Mouse (Mus musculus): Measurements from ENCODE around the gene Nkap. TPM values are rescaled to one million over a fixed set of nuclear protein-coding genes. Genes with fewer than 3 reads are reported as not detected.

Gene Nkap
- polyA plus RNA-seq, 1 experiment from 2014 or later, result 20.7 TPM

- Histone ChIP-seq H3K27me3 (replicated peaks; ENCODE audit: control insufficient read depth, insufficient read depth, low read length) (no peaks in the 10 kb centered on the region), H3K4me1 (ENCODE audit: control insufficient read depth, insufficient read depth, low read depth, low read length) (no peaks in the 10 kb centered on the region), H3K36me3 (ENCODE audit: control insufficient read depth, insufficient read depth, low read length) (peaks cover 5% of the 10 kb centered on the region; the same call in 1 of the 2 replicates), H3K9ac (ENCODE audit: low read depth, low read length) (no peak overlapping the region), H3K27ac (ENCODE audit: low read depth, low read length) (no peak overlapping the region), H3K4me3 (ENCODE audit: low read length) (no peak overlapping the region), H3K4me2 (ENCODE audit: low read length) (no peak overlapping the region), H3K9me3 (ENCODE audit: control insufficient read depth, low read length) (no peaks in the 10 kb centered on the region)
- no peak for ATAC-seq
- WGBS, result 93% methylated on average over 11 of the region's 11 CpGs
Measured at GRCm38 (mm10) chrX:37095106-37095768, 31.4 kb upstream of the Nkap start.

- Histone ChIP-seq H3K4me3 (ENCODE audit: low read length) (no peak overlapping the region), H3K36me3 (ENCODE audit: control insufficient read depth, insufficient read depth, low read length) (peaks cover 8% of the 10 kb centered on the region; the same call in 1 of the 2 replicates), H3K9me3 (ENCODE audit: control insufficient read depth, low read length) (no peaks in the 10 kb centered on the region), H3K9ac (ENCODE audit: low read depth, low read length) (no peak overlapping the region), H3K27ac (ENCODE audit: low read depth, low read length) (no peak overlapping the region), H3K4me1 (ENCODE audit: control insufficient read depth, insufficient read depth, low read depth, low read length) (no peaks in the 10 kb centered on the region), H3K27me3 (replicated peaks; ENCODE audit: control insufficient read depth, insufficient read depth, low read length) (no peaks in the 10 kb centered on the region), H3K4me2 (ENCODE audit: low read length) (no peak overlapping the region)
- no peak for ATAC-seq
- WGBS, result 93% methylated on average over 3 of the region's 3 CpGs
Measured at GRCm38 (mm10) chrX:37098681-37099080, 27.9 kb upstream of the Nkap start.

GRCm38 (mm10) chrX:37103826-37104225 lies 22.8 kb upstream of the Nkap start:
- no peaks in the 10 kb centered on the region for H3K9me3 ChIP-seq (ENCODE audit: control insufficient read depth, low read length)
- H3K9ac ChIP-seq (ENCODE audit: low read depth, low read length), result no peak overlapping the region
- H3K36me3 ChIP-seq (ENCODE audit: control insufficient read depth, insufficient read depth, low read length), result peaks cover 3% of the 10 kb centered on the region; the same call in 1 of the 2 replicates
- no peak for ATAC-seq
- H3K4me3 ChIP-seq (ENCODE audit: low read length), result no peak overlapping the region
- no peak overlapping the region for H3K27ac ChIP-seq (ENCODE audit: low read depth, low read length)
- WGBS, result 72% methylated on average over 2 of the region's 2 CpGs
- H3K4me2 ChIP-seq (ENCODE audit: low read length), result no peak overlapping the region
- H3K27me3 ChIP-seq (replicated peaks; ENCODE audit: control insufficient read depth, insufficient read depth, low read length), result no peaks in the 10 kb centered on the region
- H3K4me1 ChIP-seq (ENCODE audit: control insufficient read depth, insufficient read depth, low read depth, low read length), result no peaks in the 10 kb centered on the region

GRCm38 (mm10) chrX:37109526-37110192 lies 16.9 kb upstream of the Nkap start:
- H3K4me1 ChIP-seq (ENCODE audit: control insufficient read depth, insufficient read depth, low read depth, low read length), result no peaks in the 10 kb centered on the region
- H3K27me3 ChIP-seq (replicated peaks; ENCODE audit: control insufficient read depth, insufficient read depth, low read length), result no peaks in the 10 kb centered on the region
- H3K4me2 ChIP-seq (ENCODE audit: low read length), result peak overlapping the region; percentile 57
- ATAC-seq, result peak; percentile 88
- H3K4me3 ChIP-seq (ENCODE audit: low read length), result peak overlapping the region; percentile 47
- peak overlapping the region; percentile 59 for H3K9ac ChIP-seq (ENCODE audit: low read depth, low read length)
- 21% methylated on average over 27 of the region's 27 CpGs for WGBS
- no peaks in the 10 kb centered on the region for H3K36me3 ChIP-seq (ENCODE audit: control insufficient read depth, insufficient read depth, low read length)
- H3K9me3 ChIP-seq (ENCODE audit: control insufficient read depth, low read length), result no peaks in the 10 kb centered on the region
- peak overlapping the region; percentile 79 for H3K27ac ChIP-seq (ENCODE audit: low read depth, low read length)

GRCm38 (mm10) chrX:37110193-37110880 lies 16.3 kb upstream of the Nkap start, which contains the start of gene Upf3b:
Gene Upf3b (minus strand): TSS chrX:37110322.
- Histone ChIP-seq H3K4me3 (ENCODE audit: low read length) (peak within 1 kb of the TSS; percentile 47), H3K9ac (ENCODE audit: low read depth, low read length) (peak within 1 kb of the TSS; percentile 59), H3K27ac (ENCODE audit: low read depth, low read length) (peak within 1 kb of the TSS; percentile 79), H3K36me3 (ENCODE audit: control insufficient read depth, insufficient read depth, low read length) (no peaks in the 10 kb centered on the region), H3K4me2 (ENCODE audit: low read length) (peak within 1 kb of the TSS; percentile 57), H3K9me3 (ENCODE audit: control insufficient read depth, low read length) (no peaks in the 10 kb centered on the region), H3K4me1 (ENCODE audit: control insufficient read depth, insufficient read depth, low read depth, low read length) (no peaks in the 10 kb centered on the region), H3K27me3 (replicated peaks; ENCODE audit: control insufficient read depth, insufficient read depth, low read length) (no peaks in the 10 kb centered on the region)
- peak; percentile 98 for ATAC-seq
- 21% methylated on average over 30 of the region's 30 CpGs for WGBS

- Histone ChIP-seq H3K4me3 (ENCODE audit: low read length) (no peak overlapping the region), H3K4me2 (ENCODE audit: low read length) (no peak overlapping the region), H3K4me1 (ENCODE audit: control insufficient read depth, insufficient read depth, low read depth, low read length) (no peaks in the 10 kb centered on the region), H3K9ac (ENCODE audit: low read depth, low read length) (no peak overlapping the region), H3K36me3 (ENCODE audit: control insufficient read depth, insufficient read depth, low read length) (no peaks in the 10 kb centered on the region), H3K9me3 (ENCODE audit: control insufficient read depth, low read length) (no peaks in the 10 kb centered on the region), H3K27ac (ENCODE audit: low read depth, low read length) (no peak overlapping the region), H3K27me3 (replicated peaks; ENCODE audit: control insufficient read depth, insufficient read depth, low read length) (no peaks in the 10 kb centered on the region)
- no peak for ATAC-seq
- 81% methylated on average over 4 of the region's 4 CpGs for WGBS
Measured at GRCm38 (mm10) chrX:37110881-37111193, 15.8 kb upstream of the Nkap start.

GRCm38 (mm10) chrX:37117085-37117484 lies 9.5 kb upstream of the Nkap start:
- H3K9me3 ChIP-seq (ENCODE audit: control insufficient read depth, low read length), result no peaks in the 10 kb centered on the region
- no peak overlapping the region for H3K27ac ChIP-seq (ENCODE audit: low read depth, low read length)
- WGBS, result no CpG with 5 or more reads among the region's 5 CpGs
- no peaks in the 10 kb centered on the region for H3K36me3 ChIP-seq (ENCODE audit: control insufficient read depth, insufficient read depth, low read length)
- H3K4me1 ChIP-seq (ENCODE audit: control insufficient read depth, insufficient read depth, low read depth, low read length), result no peaks in the 10 kb centered on the region
- H3K4me3 ChIP-seq (ENCODE audit: low read length), result no peak overlapping the region
- H3K9ac ChIP-seq (ENCODE audit: low read depth, low read length), result no peak overlapping the region
- no peaks in the 10 kb centered on the region for H3K27me3 ChIP-seq (replicated peaks; ENCODE audit: control insufficient read depth, insufficient read depth, low read length)
- ATAC-seq, result no peak
- no peak overlapping the region for H3K4me2 ChIP-seq (ENCODE audit: low read length)

- ATAC-seq, result no peak
- Histone ChIP-seq H3K9ac (ENCODE audit: low read depth, low read length) (no peak overlapping the region), H3K27me3 (replicated peaks; ENCODE audit: control insufficient read depth, insufficient read depth, low read length) (no peaks in the 10 kb centered on the region), H3K36me3 (ENCODE audit: control insufficient read depth, insufficient read depth, low read length) (no peaks in the 10 kb centered on the region), H3K27ac (ENCODE audit: low read depth, low read length) (no peak overlapping the region), H3K4me3 (ENCODE audit: low read length) (no peak overlapping the region), H3K9me3 (ENCODE audit: control insufficient read depth, low read length) (no peaks in the 10 kb centered on the region), H3K4me1 (ENCODE audit: control insufficient read depth, insufficient read depth, low read depth, low read length) (no peaks in the 10 kb centered on the region), H3K4me2 (ENCODE audit: low read length) (no peak overlapping the region)
- 63% methylated on average over 3 of the region's 3 CpGs for WGBS
Measured at GRCm38 (mm10) chrX:37119585-37119984, 7.0 kb upstream of the Nkap start.

- ATAC-seq, result no peak
- Histone ChIP-seq H3K4me1 (ENCODE audit: control insufficient read depth, insufficient read depth, low read depth, low read length) (no peaks in the 10 kb centered on the region), H3K4me3 (ENCODE audit: low read length) (no peak overlapping the region), H3K4me2 (ENCODE audit: low read length) (no peak overlapping the region), H3K36me3 (ENCODE audit: control insufficient read depth, insufficient read depth, low read length) (no peaks in the 10 kb centered on the region), H3K27me3 (replicated peaks; ENCODE audit: control insufficient read depth, insufficient read depth, low read length) (no peaks in the 10 kb centered on the region), H3K9ac (ENCODE audit: low read depth, low read length) (no peak overlapping the region), H3K9me3 (ENCODE audit: control insufficient read depth, low read length) (no peaks in the 10 kb centered on the region), H3K27ac (ENCODE audit: low read depth, low read length) (no peak overlapping the region)
- 68% methylated on average over 5 of the region's 5 CpGs for WGBS
Measured at GRCm38 (mm10) chrX:37120212-37120611, 6.4 kb upstream of the Nkap start.

Measured in hindbrain, embryonic 16.5 days (tissue).